8 mouse cellular contexts compared by ENCODE assay signal in the genomic region with DNA sequence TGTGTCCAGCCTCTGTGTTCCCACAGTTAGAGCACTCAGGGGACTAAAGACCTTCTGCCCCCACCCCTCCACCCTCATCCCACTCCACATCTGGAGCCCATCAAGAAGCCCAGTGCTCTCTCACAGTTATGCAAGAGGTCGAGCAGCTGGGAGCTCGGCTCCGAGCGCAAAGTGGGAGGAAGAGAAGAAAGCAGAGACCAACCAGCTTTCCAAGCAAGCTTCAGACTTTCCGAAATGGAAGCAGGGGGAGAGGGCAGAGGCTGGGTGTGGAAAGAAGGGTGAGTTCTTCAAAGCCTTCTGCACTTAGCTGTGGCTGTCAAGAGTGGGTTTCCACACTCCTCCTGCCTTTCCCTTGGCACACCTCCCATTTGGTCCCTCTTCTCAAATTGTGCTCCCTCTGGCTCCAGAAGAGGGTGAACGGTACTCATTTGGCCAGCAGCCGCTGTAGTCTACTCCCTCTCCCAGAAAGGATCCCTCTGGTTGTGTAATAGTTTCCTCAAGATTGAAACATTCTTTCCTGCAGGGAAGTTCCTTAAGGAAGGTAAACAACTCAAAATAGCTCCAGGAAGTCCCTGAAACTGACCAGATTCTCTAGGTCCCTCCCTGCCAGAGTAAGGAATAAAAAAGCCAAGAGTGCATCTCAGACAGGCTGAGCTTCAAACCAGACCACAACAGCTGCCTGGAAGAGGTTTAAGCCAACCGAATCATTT. TPM values are rescaled to one million over a fixed set of nuclear protein-coding genes. Genes with fewer than 3 reads are reported as not detected.
DNase-seq lines count a peak whose midpoint lies in the region; ATAC-seq lines count a peak whose summit lies in the region.

No protein-coding gene starts in this region.

- peaks cover 12% of the 10 kb centered on the region for H3K36me3 ChIP-seq in midbrain, embryonic 14.5 days (ENCODE audit: control insufficient read depth, insufficient read depth, low read length)

- H3K27me3 ChIP-seq in midbrain, embryonic 14.5 days (ENCODE audit: control insufficient read depth, insufficient read depth, low read length) = peaks cover 20% of the 10 kb centered on the region

- H3K4me1 ChIP-seq in midbrain, embryonic 14.5 days (ENCODE audit: control insufficient read depth, insufficient read depth, low read length) = peaks cover 19% of the 10 kb centered on the region; the same call in 1 of the 2 replicates

- H3K4me3 ChIP-seq in midbrain, embryonic 14.5 days (replicated peaks; ENCODE audit: low read depth, low read length) = no peak overlapping the region

- H3K9ac ChIP-seq in midbrain, embryonic 14.5 days (replicated peaks; ENCODE audit: low read length) = no peak overlapping the region

- peak; percentile 35; the same call in 1 of the 2 replicates for ATAC-seq in frontal cortex, adult (ENCODE audit: low TSS enrichment)
- ATAC-seq in midbrain, embryonic 14.5 days (ENCODE audit: low FRiP score, low TSS enrichment) = no peak

- no peak for DNase-seq in frontal cortex, postnatal 10 days (ENCODE audit: low spot score in 2 of 2)
- DNase-seq in gastrocnemius, adult 8-10 months (ENCODE audit: low spot score in 2 of 2) = peak; percentile 60 to 77
- DNase-seq in kidney, adult 18-20 months = peak; percentile 53
- peak; percentile 79 for DNase-seq in lung, postnatal 25 days (ENCODE audit: low spot score)
- DNase-seq in right cerebral cortex, postnatal 10 days (ENCODE audit: low spot score in 2 of 2) = no peak
- DNase-seq in midbrain, embryonic 14.5 days = no peak
- DNase-seq in spleen, postnatal 14 days (ENCODE audit: low spot score in 2 of 2) = no peak

- no peak overlapping the region for H3K27ac ChIP-seq in midbrain, embryonic 14.5 days (replicated peaks; ENCODE audit: low read depth, low read length)

- no peaks in the 10 kb centered on the region for H3K9me3 ChIP-seq in midbrain, embryonic 14.5 days (ENCODE audit: control insufficient read depth, low read length)

- 66% methylated on average over 8 of the region's 8 CpGs for WGBS in midbrain, embryonic 14.5 days

- H3K4me2 ChIP-seq in midbrain, embryonic 14.5 days (ENCODE audit: low read length) = no peak overlapping the region

RNA-seq across cellular contexts. Expression of a gene that starts 2.4 kb away (rescaled TPM):
- 10 to 100 TPM; 20.0 to 33.0 (median 32.5) TPM for total RNA-seq in gastrocnemius, adult 8-10 months (2022)
- polyA plus RNA-seq in midbrain, embryonic 14.5 days (2014; fragmentation: Nextera tagmentation; extraction: Ambion mirVana) = 46.7 and 51.1 TPM in 2 replicates

RNA-seq across cellular contexts. Expression of a gene that starts 30.2 kb away (rescaled TPM):
- total RNA-seq in gastrocnemius, adult 8-10 months (2022) = 10 to 100 TPM; 73.3 to 85.5 (median 80.4) TPM
- 99.8 and 160 TPM in 2 replicates for polyA plus RNA-seq in midbrain, embryonic 14.5 days (2014; fragmentation: Nextera tagmentation; extraction: Ambion mirVana)

RNA-seq across cellular contexts. Expression of a gene that starts 30.3 kb away (rescaled TPM):
- total RNA-seq in gastrocnemius, adult 8-10 months (2022) = 10 to 100 TPM; 18.0 to 33.4 (median 22.4) TPM
- 187 and 211 TPM in 2 replicates for polyA plus RNA-seq in midbrain, embryonic 14.5 days (2014; fragmentation: Nextera tagmentation; extraction: Ambion mirVana)

Comparison
In these comparisons a context has a peak if more than half of its experiments do, and no peak if none do; other contexts are left out.
1. DNase-seq: peak in gastrocnemius, adult 8-10 months (2 of 2), kidney, adult 18-20 months (single experiment) and lung, postnatal 25 days (single experiment); none in frontal cortex, postnatal 10 days (0 of 2), right cerebral cortex, postnatal 10 days (0 of 2), midbrain, embryonic 14.5 days (single experiment) and spleen, postnatal 14 days (0 of 2).